Mouse (Mus musculus) C2C12 (cell line): ENCODE data around the gene Dbndd2.

Experiments
- CTCF ChIP-seq: IDR thresholded peaks from one replicate; pipeline ENCODE4 v1.5.1; 2011; ENCODE audit not compliant: control insufficient read depth, insufficient read depth, insufficient read length
- MAX ChIP-seq: IDR thresholded peaks from one replicate; pipeline ENCODE4 v1.6.1; 2011; ENCODE audit warnings: mild to moderate bottlenecking, control low read depth
- MYOG ChIP-seq: IDR thresholded peaks from one replicate; pipeline ENCODE4 v1.6.1; 2011; ENCODE audit not compliant: control insufficient read depth, insufficient read length; ENCODE audit errors: extremely low read depth

DNA sequence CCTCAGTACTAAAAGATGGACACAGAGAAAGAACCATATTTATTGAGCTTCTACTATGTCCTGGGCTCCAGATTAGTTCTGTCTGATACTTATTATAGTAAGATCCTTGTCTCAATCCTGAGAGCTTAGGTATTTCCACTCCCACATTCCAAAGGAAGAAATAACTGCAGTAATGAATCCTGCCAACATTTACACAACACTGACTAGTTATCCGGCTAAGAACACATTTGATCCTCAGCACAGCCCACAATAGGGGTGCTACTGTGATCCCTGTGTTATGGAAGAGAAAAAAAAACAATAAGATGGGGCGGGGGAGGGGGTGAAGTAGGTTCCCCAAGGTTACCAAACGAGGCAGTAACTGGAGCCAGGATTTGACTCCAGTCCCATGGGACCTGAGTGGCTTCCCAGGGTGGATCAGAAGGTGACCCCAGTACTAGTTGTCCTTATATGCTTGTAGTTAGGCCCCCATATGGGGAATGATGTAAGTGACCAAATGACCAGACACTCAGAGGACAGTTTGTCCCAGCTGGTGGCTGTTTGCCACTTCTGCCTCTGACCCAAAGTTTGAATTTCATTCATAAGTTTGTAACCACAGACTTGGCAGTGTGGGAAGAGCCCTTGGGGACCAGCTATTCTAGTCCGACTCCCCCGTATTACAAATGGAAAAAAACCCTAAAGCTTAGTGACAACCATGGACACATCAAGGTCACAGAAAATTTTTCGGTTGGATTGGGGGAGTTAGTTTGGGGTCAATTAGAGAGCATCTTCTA, 30.3 kb upstream of the Dbndd2 start:
- TF ChIP-seq CTCF: no peak
- no peak for TF ChIP-seq MAX
- no peak for TF ChIP-seq MYOG
